Mouse (Mus musculus) midbrain, embryonic 11.5 days (tissue): ENCODE measurements at regions not wholly inside any gene's neighbourhood (a gene's known extent, or its start where the extent isn't known, plus 50 kb on each side); places are given as distances from the start of the nearest gene placed in this dataset.

Experiments
- ATAC-seq: fragments of 200-750 bp; cut with Nextera tagmentation; 2 replicates; pipeline ENCODE4 v1.8.0; 2017; ENCODE audit warnings: moderate TSS enrichment, moderate library complexity; ENCODE audit not compliant: low FRiP score
- DNase-seq: peaks from one replicate; pipeline ENCODE4 v3.0.0; 2015; ENCODE audit warnings: low spot score; ENCODE audit errors: missing footprints
- H3K27ac ChIP-seq: fragments of 300-500 bp; sonication (generic); 2 replicates; pipeline ENCODE4 v1.5.1; 2014; ENCODE audit warnings: low read depth, low read length
- H3K27me3 ChIP-seq: fragments of 300-500 bp; sonication (generic); 2 replicates; pipeline ENCODE4 v1.6.1; 2014; ENCODE audit warnings: mild to moderate bottlenecking, low read length, moderate library complexity, mixed read lengths; ENCODE audit not compliant: control insufficient read depth, insufficient read depth
- H3K36me3 ChIP-seq: fragments of 300-500 bp; sonication (generic); 2 replicates; pipeline ENCODE4 v1.6.1; 2014; ENCODE audit warnings: mild to moderate bottlenecking, low read length, moderate library complexity, mixed read lengths; ENCODE audit not compliant: control insufficient read depth, insufficient read depth
- H3K4me1 ChIP-seq: fragments of 300-500 bp; sonication (generic); 2 replicates; pipeline ENCODE4 v1.6.1; 2014; ENCODE audit warnings: low read length; ENCODE audit not compliant: control insufficient read depth, insufficient read depth
- H3K4me2 ChIP-seq: fragments of 300-500 bp; sonication (generic); 2 replicates; pipeline ENCODE4 v1.6.1; 2014; ENCODE audit warnings: mild to moderate bottlenecking, moderate library complexity
- H3K4me3 ChIP-seq: fragments of 300-500 bp; sonication (generic); 2 replicates; pipeline ENCODE4 v1.5.1; 2014; ENCODE audit warnings: low read depth, low read length
- H3K9ac ChIP-seq: fragments of 300-500 bp; sonication (generic); 2 replicates; pipeline ENCODE4 v1.6.1; 2014; ENCODE audit warnings: low read length
- H3K9me3 ChIP-seq: fragments of 300-500 bp; sonication (generic); 2 replicates; pipeline ENCODE4 v1.6.1; 2016; ENCODE audit warnings: low read length; ENCODE audit not compliant: control insufficient read depth
- WGBS: fragments of 180-500 bp; shearing (Covaris S2); extraction: QIAGEN DNeasy Blood & Tissue Kit; methylation state at CpG from one replicate; pipeline ENCODE4 v1.1.7; 2014; 5-methylcytosine and 5-hydroxymethylcytosine counted together

DNA sequence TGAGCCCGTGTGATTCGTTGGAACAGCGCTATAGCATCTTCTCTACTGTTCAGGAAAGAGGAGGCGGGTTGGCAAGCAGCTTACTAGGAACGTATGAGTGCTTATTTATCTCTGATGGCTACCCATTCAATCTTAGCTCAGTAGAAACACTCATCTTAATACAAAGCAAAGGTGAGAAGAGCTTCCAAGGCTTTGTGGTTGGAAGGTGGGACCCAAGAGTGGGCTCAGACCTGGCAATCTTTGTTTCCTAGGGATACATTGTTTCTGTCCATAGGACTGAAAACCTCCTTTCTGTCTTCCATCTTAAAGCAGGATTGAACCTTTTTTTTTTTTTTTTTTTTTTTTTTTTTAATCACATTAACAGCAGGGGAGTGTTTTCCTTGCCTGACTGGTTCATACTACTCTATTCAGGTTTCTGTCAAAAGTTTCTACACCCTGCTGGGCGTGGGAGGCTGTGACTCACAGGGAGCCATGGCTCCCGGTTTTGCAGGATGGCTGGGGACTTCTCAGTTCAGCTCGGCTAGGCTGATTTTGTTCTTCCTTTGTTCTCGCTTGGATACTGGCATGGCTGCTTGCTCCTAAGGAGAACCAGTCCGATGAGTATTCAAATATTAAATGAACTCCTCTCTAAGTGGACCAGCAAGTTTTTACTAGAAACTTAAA is 64.7 kb upstream of the Gm9887 start:
- H3K9ac ChIP-seq = no peak overlapping the region
- H3K4me1 ChIP-seq = no peaks in the 10 kb centered on the region
- 14% methylated on average over 10 of the region's 10 CpGs for WGBS
- DNase-seq (no peak), ATAC-seq (peak; percentile 76; the same call in 1 of the 2 replicates)
- H3K4me3 ChIP-seq = no peak overlapping the region
- no peaks in the 10 kb centered on the region for H3K27me3 ChIP-seq
- peak overlapping the region; percentile 1; the same call in 1 of the 2 replicates for H3K27ac ChIP-seq
- H3K4me2 ChIP-seq = no peak overlapping the region
- no peaks in the 10 kb centered on the region for H3K36me3 ChIP-seq
- H3K9me3 ChIP-seq = no peaks in the 10 kb centered on the region; the same call in 1 of the 2 replicates

DNA sequence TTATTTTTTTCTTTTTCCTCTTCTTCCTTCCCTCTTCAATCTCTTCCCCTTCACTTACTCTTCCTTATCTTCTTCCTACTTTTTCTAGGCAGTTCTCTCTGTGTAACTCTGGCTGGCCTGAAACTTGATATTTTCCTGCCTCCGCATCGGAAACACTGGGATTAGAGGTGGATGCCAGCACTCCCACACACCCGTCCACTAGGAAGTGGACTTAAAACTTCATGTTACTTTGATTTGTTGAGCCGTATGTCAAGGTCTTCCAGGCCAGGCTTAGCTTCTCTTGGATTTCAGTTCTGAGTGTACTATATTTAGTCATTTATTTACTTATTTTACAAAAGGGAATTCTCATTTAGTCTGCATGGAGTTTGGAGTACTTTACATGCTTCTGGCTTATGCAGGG is 62.1 kb upstream of the Gm9887 start:
- Histone ChIP-seq H3K4me1 (no peaks in the 10 kb centered on the region), H3K27me3 (no peaks in the 10 kb centered on the region), H3K4me3 (no peak overlapping the region), H3K4me2 (no peak overlapping the region), H3K36me3 (no peaks in the 10 kb centered on the region), H3K9me3 (no peaks in the 10 kb centered on the region; the same call in 1 of the 2 replicates), H3K27ac (no peak overlapping the region), H3K9ac (no peak overlapping the region)
- ATAC-seq (no peak), DNase-seq (no peak)
- 79% methylated on average over 4 of the region's 4 CpGs for WGBS

GRCm38 (mm10) chr12:69432086-69432485 is 59.8 kb upstream of the Gm9887 start:
- WGBS = 75% methylated on average over 7 of the region's 7 CpGs
- ATAC-seq (no peak), DNase-seq (peak; percentile 77)
- Histone ChIP-seq H3K9me3 (no peaks in the 10 kb centered on the region; the same call in 1 of the 2 replicates), H3K36me3 (no peaks in the 10 kb centered on the region), H3K4me1 (no peaks in the 10 kb centered on the region), H3K4me3 (no peak overlapping the region), H3K9ac (no peak overlapping the region), H3K27me3 (no peaks in the 10 kb centered on the region), H3K4me2 (no peak overlapping the region), H3K27ac (no peak overlapping the region)

GRCm38 (mm10) chr12:69428108-69428507 is 55.9 kb upstream of the Gm9887 start:
- Histone ChIP-seq H3K4me1 (peaks cover 5% of the 10 kb centered on the region; the same call in 1 of the 2 replicates), H3K9ac (no peak overlapping the region), H3K9me3 (peaks cover 1% of the 10 kb centered on the region; the same call in 1 of the 2 replicates), H3K27ac (no peak overlapping the region), H3K36me3 (no peaks in the 10 kb centered on the region), H3K4me3 (no peak overlapping the region), H3K4me2 (no peak overlapping the region), H3K27me3 (no peaks in the 10 kb centered on the region)
- no peak for ATAC-seq
- WGBS = 43% methylated on average over 6 of the region's 6 CpGs
- no peak for DNase-seq

GRCm38 (mm10) chr12:69425610-69426009 is 53.4 kb upstream of the Gm9887 start:
- Histone ChIP-seq H3K4me1 (peaks cover 5% of the 10 kb centered on the region; the same call in 1 of the 2 replicates), H3K9me3 (peaks cover 4% of the 10 kb centered on the region; the same call in 1 of the 2 replicates), H3K4me2 (no peak overlapping the region), H3K36me3 (no peaks in the 10 kb centered on the region), H3K27me3 (no peaks in the 10 kb centered on the region), H3K4me3 (no peak overlapping the region), H3K27ac (no peak overlapping the region), H3K9ac (no peak overlapping the region)
- DNase-seq = no peak
- 89% methylated on average over 3 of the region's 3 CpGs for WGBS
- no peak; the same call in 1 of the 2 replicates for ATAC-seq

GRCm38 (mm10) chr12:69424971-69425370 is 52.7 kb upstream of the Gm9887 start:
- Histone ChIP-seq H3K9me3 (peaks cover 4% of the 10 kb centered on the region; the same call in 1 of the 2 replicates), H3K9ac (no peak overlapping the region), H3K4me3 (no peak overlapping the region), H3K4me1 (peaks cover 5% of the 10 kb centered on the region; the same call in 1 of the 2 replicates), H3K27me3 (no peaks in the 10 kb centered on the region), H3K4me2 (no peak overlapping the region), H3K36me3 (no peaks in the 10 kb centered on the region), H3K27ac (no peak overlapping the region)
- DNase-seq (peak; percentile 89), ATAC-seq (peak; percentile 75)
- 52% methylated on average over 14 of the region's 14 CpGs for WGBS
